Mouse (Mus musculus) kidney, postnatal 0 days (tissue): ENCODE results near the gene Trim6. TPM values are rescaled to one million over a fixed set of nuclear protein-coding genes. Genes with fewer than 3 reads are reported as not detected.
"Not testable (repeated sequence)": the region's sequence is repeated elsewhere in the genome, so short reads cannot be mapped to it uniquely, and the experiment has no call there.

Source experiments
- ATAC-seq: fragments of 200-750 bp; cut with Nextera tagmentation; replicated peaks from 2 replicates; pipeline ENCODE4 v1.8.0; 2017; ENCODE audit warnings: low read depth, moderate number of reproducible peaks, moderate TSS enrichment, moderate library complexity; ENCODE audit not compliant: low FRiP score
- DNase-seq: peaks from one replicate; pipeline ENCODE4 v3.0.0-alpha.2; 2016; ENCODE audit warnings: low spot score
- H3K27ac ChIP-seq: fragments of 300-500 bp; sonication (generic); 2 replicates; pipeline ENCODE4 v1.5.1; 2014; ENCODE audit warnings: mild to moderate bottlenecking
- H3K27me3 ChIP-seq: fragments of 300-500 bp; sonication (generic); 2 replicates; pipeline ENCODE4 v1.6.1; 2014; ENCODE audit warnings: low read length, mixed read lengths; ENCODE audit not compliant: insufficient read depth
- H3K36me3 ChIP-seq: fragments of 300-500 bp; sonication (generic); 2 replicates; pipeline ENCODE4 v1.6.1; 2014; ENCODE audit warnings: low read length, mixed read lengths; ENCODE audit not compliant: insufficient read depth
- H3K4me1 ChIP-seq: fragments of 300-500 bp; sonication (generic); replicated peaks from 2 replicates; pipeline ENCODE4 v1.6.1; 2014; ENCODE audit warnings: antibody characterized with exemption, low read length, mixed read lengths; ENCODE audit not compliant: insufficient read depth
- H3K4me2 ChIP-seq: fragments of 300-500 bp; sonication (generic); 2 replicates; pipeline ENCODE4 v1.6.1; 2014; ENCODE audit warnings: mild to moderate bottlenecking, low read length, moderate library complexity, mixed read lengths
- H3K4me3 ChIP-seq: fragments of 300-500 bp; sonication (generic); replicated peaks from 2 replicates; pipeline ENCODE4 v1.5.1; 2014; ENCODE audit warnings: low read depth, low read length
- H3K9ac ChIP-seq: fragments of 300-500 bp; sonication (generic); 2 replicates; pipeline ENCODE4 v1.6.1; 2014; ENCODE audit warnings: low read depth, low read length
- H3K9me3 ChIP-seq: fragments of 300-500 bp; sonication (generic); replicated peaks from 2 replicates; pipeline ENCODE4 v1.6.1; 2016; ENCODE audit warnings: low read length, inconsistent platforms, mixed read lengths
- CTCF ChIP-seq: IDR thresholded peaks from 2 replicates; pipeline ENCODE4 v1.5.1; 2016; ENCODE audit warnings: antibody characterized with exemption, low read depth, mild to moderate bottlenecking, moderate library complexity
- WGBS: fragments of 180-500 bp; shearing (Covaris S2); extraction: QIAGEN DNeasy Blood & Tissue Kit; methylation state at CpG from one replicate; pipeline ENCODE4 v1.1.7; 2014; 5-methylcytosine and 5-hydroxymethylcytosine counted together
- polyA plus RNA-seq: library from polyadenylated mRNA; unstranded; fragments of >200 nt; fragmentation: Nextera tagmentation; extraction: Ambion mirVana; gene quantifications from 2 replicates; pipeline ENCODE4 v1.2.1, GENCODE M21; 2015

The Trim6 gene
- polyA plus RNA-seq, 1 experiment from 2014 or later, result 0.64 TPM

DNA sequence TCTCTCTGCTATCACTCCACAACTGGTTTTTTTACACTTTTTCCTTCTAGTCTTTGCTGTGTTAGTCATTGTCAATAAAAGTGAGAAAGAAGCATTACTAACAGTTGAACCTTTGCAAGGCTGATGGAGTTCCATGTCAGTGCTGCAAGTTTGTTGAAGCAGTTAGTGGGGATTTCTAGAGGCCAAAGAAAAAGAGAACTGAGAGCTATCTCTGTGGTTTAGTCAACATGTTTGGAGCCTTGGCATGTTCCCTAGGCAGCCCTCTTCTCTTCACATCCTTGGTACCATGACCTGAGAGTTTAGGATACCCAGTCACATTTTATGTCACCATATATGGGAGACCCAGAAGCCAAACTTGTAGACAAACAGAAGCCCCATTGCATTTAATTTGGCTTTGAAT, 22.3 kb downstream of the Trim6 start:
- Histone ChIP-seq H3K4me3 (no peak overlapping the region), H3K4me1 (no peaks in the 10 kb centered on the region), H3K27me3 (no peaks in the 10 kb centered on the region), H3K4me2 (no peak overlapping the region), H3K27ac (no peak overlapping the region), H3K9ac (no peak overlapping the region), H3K9me3 (no peaks in the 10 kb centered on the region), H3K36me3 (no peaks in the 10 kb centered on the region)
- no peak for TF ChIP-seq CTCF
- DNase-seq (no peak), ATAC-seq (no peak)

DNA sequence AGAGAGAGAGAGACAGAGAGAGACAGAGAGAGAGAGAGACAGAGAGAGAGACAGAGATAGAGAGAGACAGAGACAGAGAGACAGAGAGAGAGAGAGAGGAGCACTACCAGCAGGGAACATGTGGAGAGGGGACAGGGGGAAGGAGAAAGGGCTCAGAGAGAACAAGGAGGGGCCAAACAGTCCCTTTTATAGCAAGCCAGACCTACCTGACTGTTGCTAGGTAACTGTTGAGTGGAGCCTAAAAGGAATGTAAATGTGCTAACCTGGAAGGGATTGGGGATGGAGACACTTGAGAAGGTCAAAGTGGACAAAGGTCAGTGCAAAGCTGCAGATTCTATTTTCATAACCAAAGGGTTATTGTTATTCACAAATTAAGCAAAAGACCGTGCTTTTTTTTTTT, 25.0 kb downstream of the Trim6 start:
- Histone ChIP-seq H3K36me3 (no peaks in the 10 kb centered on the region), H3K9me3 (no peaks in the 10 kb centered on the region), H3K27me3 (no peaks in the 10 kb centered on the region), H3K4me3 (no peak overlapping the region), H3K9ac (no peak overlapping the region), H3K4me1 (no peaks in the 10 kb centered on the region), H3K27ac (no peak overlapping the region), H3K4me2 (peak overlapping the region; percentile 64; the same call in 1 of the 2 replicates)
- no peak for DNase-seq
- WGBS, result 68% methylated on average over 1 of the region's 1 CpGs
- 0 out of 2 replicates have a peak, but pooled peaks have one; percentile 49 for ATAC-seq
- TF ChIP-seq CTCF, result no peak

DNA sequence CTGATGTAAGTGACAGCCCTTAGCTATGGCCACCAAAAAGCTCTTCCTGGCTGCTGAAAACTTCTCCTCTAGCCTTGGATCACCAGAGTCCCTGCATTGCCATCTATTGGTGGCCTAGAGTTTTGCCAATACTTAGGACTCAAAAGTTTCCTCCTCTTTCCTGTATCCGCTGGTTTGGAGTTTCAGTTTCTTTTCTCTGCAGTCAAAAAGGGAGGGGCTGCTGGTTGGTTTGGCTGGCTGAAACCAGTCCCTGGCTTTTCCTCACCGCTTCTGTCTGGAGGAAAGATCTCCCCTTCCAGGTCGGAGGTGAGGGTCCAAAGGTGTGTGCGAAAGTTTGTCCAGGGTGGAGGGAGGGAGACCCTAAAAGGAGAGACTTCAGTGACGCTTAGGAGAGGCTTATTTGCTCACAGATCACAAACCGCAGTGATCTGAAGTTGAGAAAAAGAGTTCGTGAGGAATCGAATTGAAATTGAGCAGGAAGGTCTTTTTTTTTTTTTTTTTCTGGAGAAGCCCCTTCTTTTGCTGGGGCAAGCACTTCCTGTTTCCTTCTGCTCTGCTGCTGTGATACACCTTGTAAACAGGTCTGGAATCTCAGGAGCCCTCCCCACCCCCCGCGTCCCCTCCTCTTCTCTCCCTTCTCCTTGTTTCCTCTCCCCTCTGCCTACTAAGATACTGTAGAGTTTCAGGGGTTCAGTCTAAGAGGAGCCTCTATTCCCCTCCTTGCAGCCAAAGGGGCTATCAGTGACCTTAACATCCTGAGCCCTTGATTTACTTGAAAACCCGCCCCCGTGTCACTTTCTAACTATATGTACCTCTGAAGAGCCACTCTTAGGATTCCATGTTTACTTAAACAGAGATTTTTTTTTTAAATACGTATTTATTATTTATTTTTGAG, 25.9 kb downstream of the Trim6 start, which contains the start of gene Trim34a:
Gene Trim34a (plus strand): TSS at position 171 of the 895 bp plus-strand sequence.
- Histone ChIP-seq H3K4me1 (no peaks in the 10 kb centered on the region), H3K27me3 (no peaks in the 10 kb centered on the region), H3K27ac (peak within 1 kb of the TSS; percentile 77), H3K36me3 (no peaks in the 10 kb centered on the region), H3K9me3 (no peaks in the 10 kb centered on the region), H3K4me3 (peak within 1 kb of the TSS; percentile 58), H3K9ac (peak within 1 kb of the TSS; percentile 59), H3K4me2 (peak within 1 kb of the TSS; percentile 64)
- DNase-seq (peak; percentile 95), ATAC-seq (peak; percentile 89)
- peak; percentile 85 for TF ChIP-seq CTCF
- WGBS, result 5% methylated on average over 13 of the region's 13 CpGs

DNA sequence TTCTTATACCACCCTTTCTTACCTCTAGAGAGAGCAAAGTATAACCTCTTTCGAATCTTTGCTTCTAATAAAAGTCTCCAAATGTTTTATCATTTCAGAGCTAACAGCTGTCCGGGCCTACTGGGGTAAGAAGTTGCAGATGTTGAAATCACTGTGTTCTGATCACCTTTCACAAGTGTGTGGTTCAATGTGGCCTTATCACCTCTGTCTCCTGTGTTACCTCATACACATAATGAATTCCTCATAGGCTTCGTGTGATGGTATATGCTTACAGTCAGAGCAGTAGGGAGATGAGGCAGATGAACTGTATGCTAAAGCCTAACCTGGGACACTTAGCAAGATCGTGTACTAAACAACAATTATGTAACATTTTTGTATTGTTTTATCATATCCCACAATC, 41.8 kb downstream of the Trim6 start:
- 86% methylated on average over 4 of the region's 4 CpGs for WGBS
- not testable (repeated sequence) for H3K4me2 ChIP-seq, H3K4me3 ChIP-seq, H3K9ac ChIP-seq, H3K27me3 ChIP-seq, DNase-seq, H3K4me1 ChIP-seq, ATAC-seq, H3K27ac ChIP-seq, H3K36me3 ChIP-seq, H3K9me3 ChIP-seq

DNA sequence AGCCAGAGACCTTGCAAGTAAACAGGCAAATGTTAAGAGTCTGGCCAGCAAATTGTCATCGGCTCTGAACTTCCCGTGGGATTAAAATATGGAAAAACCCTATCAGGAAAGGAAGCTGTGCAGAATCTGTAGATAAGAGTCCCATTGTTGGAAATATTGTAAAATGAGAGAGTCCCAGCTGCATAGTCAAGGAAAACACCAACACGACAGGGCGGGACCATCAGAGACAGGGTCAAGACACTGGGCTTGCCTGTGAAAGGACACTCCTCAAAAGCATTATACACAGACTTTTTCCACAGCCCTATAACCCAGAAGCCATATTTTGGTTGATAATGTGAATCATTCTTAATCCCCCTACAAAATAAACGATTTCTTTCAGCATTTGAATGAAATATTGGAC, 46.7 kb downstream of the Trim6 start:
- not testable (repeated sequence) for H3K27me3 ChIP-seq, H3K9me3 ChIP-seq, H3K9ac ChIP-seq, H3K4me3 ChIP-seq, H3K4me1 ChIP-seq, ATAC-seq, DNase-seq, H3K27ac ChIP-seq, H3K4me2 ChIP-seq, H3K36me3 ChIP-seq
- WGBS, result 89% methylated on average over 1 of the region's 5 CpGs

DNA sequence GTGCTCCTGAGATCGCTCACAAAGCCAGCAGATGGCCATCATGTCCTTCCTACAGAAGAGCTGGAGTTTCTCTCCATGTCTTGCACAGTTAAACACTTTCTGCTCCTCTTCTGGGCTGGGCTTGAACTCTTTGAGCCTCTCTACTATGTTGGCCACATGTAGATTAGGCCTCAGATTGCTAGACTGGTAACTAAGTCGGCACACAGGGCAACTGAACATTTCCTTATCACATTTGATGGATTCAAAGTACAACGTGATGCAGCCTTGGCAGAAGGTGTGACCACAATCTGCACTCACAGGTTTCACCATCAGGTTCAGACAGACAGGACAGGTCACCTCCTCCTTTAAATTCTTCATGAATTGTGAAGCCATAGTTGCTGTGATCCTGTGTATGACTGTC, 60.8 kb downstream of the Trim6 start:
- not testable (repeated sequence) for H3K4me1 ChIP-seq, ATAC-seq, H3K9ac ChIP-seq, H3K4me2 ChIP-seq, DNase-seq, H3K27ac ChIP-seq, H3K4me3 ChIP-seq, H3K9me3 ChIP-seq, H3K27me3 ChIP-seq, H3K36me3 ChIP-seq
- 65% methylated on average over 3 of the region's 3 CpGs for WGBS

Other genes with a start within 250 kb of the Trim6 start
- not detected in 2 replicates for gene Olfr635, start 247.6 kb upstream of the Trim6 start, polyA plus RNA-seq
- gene Olfr638, start 220.0 kb upstream of the Trim6 start, polyA plus RNA-seq, result not detected in 2 replicates
- 0.01 TPM in 1 of 2 replicates, not detected in the other for gene Olfr639, start 201.5 kb upstream of the Trim6 start, polyA plus RNA-seq
- gene Olfr640, start 193.2 kb upstream of the Trim6 start, polyA plus RNA-seq, result not detected in 2 replicates
- gene Olfr641, start 183.3 kb upstream of the Trim6 start, polyA plus RNA-seq, result not detected in 2 replicates
- not detected in 2 replicates for gene Olfr642, start 166.1 kb upstream of the Trim6 start, polyA plus RNA-seq
- gene 4930516K23Rik, start 157.3 kb upstream of the Trim6 start, polyA plus RNA-seq, result not detected in 2 replicates
- gene Olfr644, start 146.9 kb upstream of the Trim6 start, polyA plus RNA-seq, result not detected in 2 replicates
- gene Olfr645, start 133.3 kb upstream of the Trim6 start, polyA plus RNA-seq, result not detected in 2 replicates
- not detected in 2 replicates for gene Olfr646, start 113.9 kb upstream of the Trim6 start, polyA plus RNA-seq
- not detected in 2 replicates for gene Ubqln5, start 89.0 kb upstream of the Trim6 start, polyA plus RNA-seq
- gene Olfr643, start 81.4 kb upstream of the Trim6 start, polyA plus RNA-seq, result not detected in 2 replicates
- gene Ubqln3, start 75.5 kb upstream of the Trim6 start, polyA plus RNA-seq, result not detected in 2 replicates
- gene Ubqlnl, start 68.2 kb upstream of the Trim6 start, polyA plus RNA-seq, result not detected in 2 replicates
- gene Olfm5, start 54.0 kb upstream of the Trim6 start, polyA plus RNA-seq, result not detected in 2 replicates
- 0.05 and 0.06 TPM in 2 replicates for gene Olfr648, start 35.4 kb upstream of the Trim6 start, polyA plus RNA-seq
- not detected in 2 replicates for gene Olfr649, start 22.8 kb upstream of the Trim6 start, polyA plus RNA-seq
- 3.1 and 4.1 TPM in 2 replicates for gene Trim34a, start 25.7 kb downstream of the Trim6 start, polyA plus RNA-seq
- gene Trim5, start 69.3 kb downstream of the Trim6 start, polyA plus RNA-seq, result 0.43 and 0.48 TPM in 2 replicates
- 8.6 and 8.8 TPM in 2 replicates for gene Trim12a, start 96.7 kb downstream of the Trim6 start, polyA plus RNA-seq
- 0.12 TPM in 1 of 2 replicates, not detected in the other for gene Trim34b, start 110.7 kb downstream of the Trim6 start, polyA plus RNA-seq
- gene Trim12c, start 134.6 kb downstream of the Trim6 start, polyA plus RNA-seq, result 2.2 TPM in 2 replicates
- gene Trim30b, start 151.1 kb downstream of the Trim6 start, polyA plus RNA-seq, result 0.24 and 0.25 TPM in 2 replicates
- gene Trim30c, start 182.0 kb downstream of the Trim6 start, polyA plus RNA-seq, result 0.10 and 0.13 TPM in 2 replicates
- 3.7 and 4.5 TPM in 2 replicates for gene Trim30a, start 246.4 kb downstream of the Trim6 start, polyA plus RNA-seq